Mouse (Mus musculus) heart, postnatal 25 days (tissue): ENCODE measurements around the gene Inka1. TPM values are rescaled to one million over a fixed set of nuclear protein-coding genes. Genes with fewer than 3 reads are reported as not detected.

ENCODE experiments used
- DNase-seq: peaks from one replicate; pipeline ENCODE4 v3.0.0; 2022; ENCODE audit warnings: low spot score
- intact Hi-C: fragments of 180-260 bp; cut with DNase I; formaldehyde crosslinking; loops from one replicate; pipeline ENCODE4 v1.15.1; 2025
- total RNA-seq, 2 experiments: library from RNA; stranded (reverse); gene quantifications; 2 replicates each; pipeline ENCODE4 v1.2.3; 2021

Inka1 gene
- total RNA-seq, 2 experiments from 2014 or later = 9.9 to 11.1 TPM

DNA sequence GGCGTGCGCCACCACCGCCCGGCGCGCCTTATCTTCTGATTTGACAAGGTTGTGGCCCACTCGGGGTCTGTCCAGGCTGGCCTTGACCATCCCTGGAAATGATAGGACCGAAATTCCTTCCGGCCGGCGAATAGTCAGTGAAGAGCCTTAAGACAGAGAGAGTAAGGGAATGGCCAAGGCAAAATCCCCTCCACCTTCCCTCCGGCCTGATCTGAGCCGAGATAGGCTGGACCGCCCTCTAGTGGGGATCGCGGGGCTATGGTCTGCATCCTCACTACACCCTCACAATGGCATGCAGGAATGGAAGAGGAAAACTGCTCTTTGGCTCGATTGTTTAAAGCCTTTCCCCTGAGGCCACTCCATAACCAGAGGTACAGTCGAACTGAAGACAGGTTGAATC, 697 bp upstream of the Inka1 start:
- DNase-seq = peak; percentile 67
- intact Hi-C loops = loop anchor here (1.0 kb wide), 1 partner anchor 23 kb away; no protein-coding TSS in a partner anchor

DNA sequence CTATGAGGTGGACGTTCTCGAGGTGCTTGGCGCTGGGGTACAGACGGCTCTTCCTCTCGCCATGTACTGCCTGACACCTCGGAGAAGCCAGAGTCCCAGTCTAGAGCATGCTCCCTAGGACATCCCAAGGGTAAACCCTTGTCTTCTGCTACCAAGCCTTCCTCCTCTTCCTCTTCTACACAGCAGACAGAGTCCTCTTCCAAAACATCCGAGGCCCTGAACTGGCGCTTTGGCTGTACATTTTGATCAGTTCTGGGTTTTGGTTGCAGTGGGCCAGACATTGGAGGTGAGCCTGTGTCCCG, 974 bp downstream of the Inka1 start:
- no peak for DNase-seq
- intact Hi-C loops = no loop called here

DNA sequence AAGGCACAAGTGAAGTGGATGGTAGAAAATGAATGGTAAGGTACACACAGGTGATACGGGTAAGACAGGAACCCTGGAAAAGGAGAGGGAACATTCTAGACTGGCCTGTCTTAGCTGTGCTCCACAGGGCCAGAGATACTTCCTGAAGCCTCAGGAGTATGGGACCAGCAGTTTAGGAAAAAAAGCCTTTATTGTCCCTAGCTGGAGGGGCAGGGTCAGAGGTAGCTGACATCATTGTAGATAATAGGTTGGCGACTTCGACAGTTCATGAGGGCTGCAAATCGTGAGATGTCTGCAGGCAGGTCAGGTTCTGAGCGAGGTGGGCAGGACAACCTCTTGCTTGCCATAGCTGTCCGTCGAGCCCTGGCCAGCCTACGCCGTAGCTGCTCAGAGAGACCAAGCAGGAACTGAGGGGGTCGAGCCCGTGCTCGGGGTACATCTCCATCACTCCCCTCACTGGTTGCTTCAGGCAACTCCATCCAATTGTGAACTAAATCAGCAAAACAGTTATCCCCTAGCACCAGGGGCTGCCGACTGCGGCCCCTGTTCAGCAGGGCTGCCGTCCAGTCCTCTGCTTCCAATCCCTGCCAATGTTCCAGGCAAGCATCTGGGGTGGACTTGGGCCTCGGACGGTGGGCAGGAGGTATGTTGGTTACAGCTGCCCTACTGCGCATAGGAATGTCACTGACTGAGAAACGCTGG, 1.5 kb downstream of the Inka1 start:
- intact Hi-C loops = no loop called here
- DNase-seq = no peak

DNA sequence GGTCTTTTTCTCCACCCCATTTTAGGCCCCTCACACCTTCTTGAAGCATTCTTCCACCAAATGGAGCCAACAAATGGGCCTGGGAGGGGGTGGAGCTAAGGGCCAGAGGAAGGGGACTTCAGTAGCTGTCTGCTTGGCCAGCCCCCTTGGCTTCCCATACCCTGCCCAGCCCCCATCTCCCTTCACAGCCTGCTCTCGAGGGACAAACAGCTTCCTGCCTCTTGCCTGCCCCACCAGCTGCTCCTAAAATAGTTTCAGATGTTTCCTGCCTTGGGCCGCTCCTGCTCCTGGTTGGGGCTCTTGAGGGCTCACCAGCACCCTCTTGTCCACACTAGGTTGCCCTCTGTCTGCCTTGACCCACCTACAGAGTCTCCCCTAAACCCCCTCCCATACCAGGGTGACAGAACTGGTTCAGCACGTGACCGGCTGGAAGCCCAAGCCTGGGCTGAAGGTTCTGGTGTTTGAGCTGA, 2.2 kb downstream of the Inka1 start:
- DNase-seq = peak; percentile 90
- intact Hi-C loops = no loop called here

DNA sequence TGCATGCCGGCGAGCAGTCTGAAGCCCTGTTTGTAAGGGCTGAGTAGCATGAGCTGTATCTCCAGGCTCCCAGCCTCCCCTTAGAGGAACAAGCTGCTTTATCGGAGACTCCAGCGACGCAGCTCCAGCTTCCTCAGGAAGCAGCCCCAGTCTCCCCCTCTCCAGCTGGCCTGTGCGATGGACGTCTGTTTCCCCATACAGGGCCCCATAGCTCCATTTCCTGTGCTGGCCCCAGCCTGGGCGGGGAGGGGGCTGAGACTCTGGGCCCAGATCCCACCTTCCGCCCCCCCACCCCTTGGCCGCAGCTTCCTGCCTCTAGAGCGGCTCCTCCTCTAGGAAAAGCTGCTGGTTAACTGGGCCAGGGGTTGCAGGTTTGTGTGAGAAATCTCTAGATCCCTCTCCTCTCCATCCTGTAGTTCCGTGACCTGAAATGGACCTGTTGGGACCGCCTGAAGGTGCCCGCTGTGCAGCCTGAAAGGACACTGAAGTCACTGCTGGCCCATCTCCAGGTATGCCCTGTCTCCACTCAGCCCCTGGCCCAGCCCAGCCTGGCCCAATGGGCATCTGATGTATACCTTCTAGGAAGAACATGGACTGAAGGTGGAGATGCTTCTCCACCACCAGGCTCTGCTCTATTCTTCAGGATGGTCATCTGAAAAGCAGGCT, 2.9 kb downstream of the Inka1 start, which contains the start of gene Gm20661:
TSS of gene Gm20661 (plus strand) at position 378 of the 666 bp plus-strand sequence.
- intact Hi-C loops = no loop called here
- DNase-seq = peak; percentile 83

DNA sequence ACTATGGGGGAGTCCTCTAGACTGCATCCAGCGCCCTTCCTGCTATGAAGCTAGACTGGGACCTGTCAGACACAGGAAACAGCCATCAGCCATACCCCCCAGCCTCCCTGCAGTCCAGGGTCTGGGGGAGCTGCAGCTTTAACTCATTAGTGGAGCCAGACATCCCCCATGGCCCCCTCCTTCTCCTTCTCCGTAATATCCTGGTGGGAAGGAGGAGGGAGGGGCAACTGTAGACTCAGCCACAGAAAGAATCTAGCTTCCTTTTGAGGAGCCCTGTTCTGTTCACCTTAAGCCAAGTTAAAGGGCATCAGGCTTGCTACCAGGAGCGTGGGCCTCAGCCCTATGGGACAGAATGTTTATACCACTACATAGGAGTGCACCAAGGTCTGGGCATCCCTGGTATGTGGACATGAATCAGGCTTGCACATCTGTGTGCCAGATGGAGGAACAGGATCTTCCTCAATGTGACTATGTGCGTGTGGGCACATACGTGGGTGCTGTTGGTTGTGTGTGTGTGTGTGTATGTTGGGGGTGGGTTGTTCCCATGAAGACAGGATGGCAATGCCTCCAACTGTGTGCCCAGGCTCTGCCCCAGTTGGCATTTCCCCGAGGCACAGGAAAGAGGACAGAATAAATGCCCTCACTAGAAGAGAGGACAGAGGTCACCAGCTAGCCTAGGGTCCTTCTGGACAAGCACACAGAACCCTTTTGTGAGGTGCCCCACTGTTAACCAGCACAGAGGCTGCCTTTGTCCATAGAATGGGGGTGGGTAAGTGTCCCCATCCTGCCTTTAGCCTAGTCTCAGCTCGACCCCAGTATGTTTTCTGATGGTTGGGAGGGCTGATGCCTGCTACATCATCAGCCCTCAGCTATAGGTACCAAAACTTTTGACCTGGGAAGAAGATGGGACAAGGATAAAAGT, 3.7 kb downstream of the Inka1 start:
- intact Hi-C loops = no loop called here
- no peak for DNase-seq

DNA sequence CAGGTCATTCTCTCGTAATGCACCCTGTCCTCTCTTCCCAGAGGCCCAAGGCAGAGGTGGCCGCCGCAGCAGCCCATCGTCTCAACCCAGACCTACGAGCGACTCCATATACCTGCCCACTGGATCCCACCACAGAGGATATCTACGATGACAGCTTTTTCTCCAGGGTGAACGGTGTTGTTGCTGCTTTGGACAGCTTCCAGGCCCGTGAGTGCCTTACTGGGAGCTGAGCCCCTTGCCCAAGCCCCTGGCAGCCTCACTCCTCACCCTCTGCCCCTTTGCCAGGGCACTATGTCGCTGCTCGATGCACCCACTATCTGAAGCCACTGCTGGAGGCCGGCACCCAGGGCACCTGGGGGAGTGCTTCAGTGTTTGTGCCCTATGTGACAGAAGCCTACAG, 6.9 kb downstream of the Inka1 start:
- intact Hi-C loops = no loop called here
- DNase-seq = no peak

DNA sequence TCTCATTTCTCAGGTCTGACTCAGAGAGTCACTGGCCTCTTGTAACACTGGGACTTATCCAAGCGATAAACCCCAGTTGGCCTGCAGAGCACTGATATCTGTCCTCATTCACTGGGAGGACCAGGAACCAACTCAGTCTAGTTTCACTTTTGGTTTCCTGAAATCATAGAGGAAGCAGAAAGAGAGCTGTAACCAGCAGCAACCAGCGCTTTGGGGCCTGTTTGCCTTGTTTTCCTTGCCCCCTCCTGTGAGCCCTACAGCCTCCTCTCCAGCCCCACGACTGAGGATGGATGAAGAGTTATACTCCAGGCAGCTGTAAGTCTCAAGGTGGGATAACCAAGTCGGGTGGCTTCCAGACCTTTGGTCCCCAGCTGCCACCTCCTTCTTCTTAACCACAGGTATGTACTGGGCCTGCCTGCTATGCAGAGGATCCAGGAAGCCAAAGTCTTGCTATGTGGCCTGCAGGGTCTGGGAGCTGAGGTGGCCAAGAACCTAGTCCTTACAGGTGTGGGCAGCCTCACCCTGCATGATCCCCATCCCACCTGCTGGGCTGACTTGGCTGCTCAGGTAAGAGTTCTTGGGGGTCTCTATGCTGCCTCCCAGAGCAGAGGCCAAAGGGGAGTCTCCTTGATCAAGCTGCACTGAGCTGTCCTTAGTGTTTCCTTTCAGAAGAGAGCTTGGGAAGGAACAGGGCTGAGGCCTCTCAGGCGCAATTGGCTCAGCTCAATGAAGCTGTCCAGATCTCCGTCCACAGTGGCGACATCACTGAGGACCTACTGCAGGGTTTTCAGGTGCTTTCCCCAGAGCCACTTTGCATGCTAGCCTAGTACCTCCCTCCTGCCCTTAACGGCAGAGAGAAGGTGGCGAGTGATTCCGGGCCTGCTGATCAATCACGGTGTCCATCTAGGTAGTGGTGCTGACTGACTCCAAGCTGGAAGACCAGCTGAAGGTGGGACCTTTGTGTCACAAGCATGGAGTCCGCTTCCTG, 10.0 kb downstream of the Inka1 start, which contains the start of gene Uba7:
TSS of gene Uba7 (plus strand) at position 107 of the 988 bp plus-strand sequence.
- DNase-seq = no peak
- intact Hi-C loops = no loop called here

DNA sequence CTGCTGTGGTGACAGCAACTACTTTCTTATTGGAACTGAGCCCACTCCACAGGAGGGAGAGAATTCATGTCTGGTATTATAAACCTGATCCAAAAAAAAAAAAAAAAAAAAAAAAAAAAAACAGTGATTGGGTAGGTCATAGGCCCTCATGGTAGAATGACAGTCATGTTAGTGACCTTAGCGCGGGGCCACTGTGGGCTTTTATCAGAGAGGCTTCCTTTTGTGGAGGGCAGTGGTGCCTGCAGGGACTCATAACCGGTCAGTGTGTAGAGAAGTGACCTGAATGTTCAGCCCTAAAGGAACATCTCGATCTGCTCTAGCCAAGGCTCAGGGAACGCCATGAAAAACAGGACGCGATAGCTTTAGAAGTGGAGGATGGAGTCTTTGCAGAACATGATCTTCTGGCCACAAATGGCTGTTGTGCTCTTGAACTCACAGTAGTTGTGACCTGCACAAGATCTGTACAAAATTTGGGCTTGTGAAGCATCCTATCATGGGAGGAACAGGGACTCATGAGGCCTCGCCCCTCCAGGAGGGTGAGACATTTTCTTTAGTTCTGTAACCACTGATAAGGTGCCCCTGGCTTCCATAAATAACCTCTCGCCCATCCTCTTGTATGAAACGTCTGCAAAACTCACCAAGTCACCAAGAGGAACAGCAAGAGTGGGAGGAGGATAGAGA, 11.0 kb downstream of the Inka1 start:
- intact Hi-C loops = no loop called here
- no peak for DNase-seq

DNA sequence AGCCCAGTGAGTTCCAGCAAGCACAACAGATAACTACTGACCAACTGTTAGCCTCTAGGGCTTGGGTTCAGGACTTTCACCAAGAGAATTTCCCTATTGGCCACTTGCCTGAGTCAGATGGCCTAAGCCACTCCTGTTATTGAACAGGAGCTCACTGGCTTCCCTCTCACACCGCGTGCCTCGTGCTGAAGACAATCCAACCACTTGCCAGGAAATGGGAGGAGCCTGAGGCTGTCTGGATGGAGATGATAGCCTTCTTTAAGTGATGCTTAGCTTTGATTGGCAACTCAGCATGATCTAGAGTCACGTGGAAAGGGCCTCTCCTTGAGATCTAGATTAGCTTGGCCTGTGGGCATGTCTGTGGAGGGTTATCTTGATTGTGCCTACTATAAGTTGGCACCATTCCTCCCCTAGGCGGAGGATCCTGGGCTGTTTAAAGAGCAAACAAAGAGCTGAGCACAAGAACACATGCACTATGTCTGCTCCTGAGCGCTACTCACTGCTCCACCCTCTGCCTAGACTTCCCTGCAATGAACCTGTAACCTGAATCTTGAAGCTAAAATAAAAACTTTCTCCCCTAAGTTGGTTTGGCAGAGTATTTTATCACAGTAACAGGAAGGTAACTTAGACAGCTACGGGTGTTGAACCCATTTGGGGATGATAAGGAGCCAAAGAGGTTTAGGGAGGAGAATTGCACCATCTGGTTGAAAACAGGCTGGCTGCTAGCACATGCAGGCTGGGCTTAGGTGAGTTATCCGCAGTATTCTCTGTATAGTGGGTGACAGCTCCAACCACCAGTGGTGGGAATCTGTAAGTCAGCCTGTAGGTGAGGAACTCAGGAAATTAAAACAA, 13.8 kb downstream of the Inka1 start:
- intact Hi-C loops = no loop called here
- no peak for DNase-seq

DNA sequence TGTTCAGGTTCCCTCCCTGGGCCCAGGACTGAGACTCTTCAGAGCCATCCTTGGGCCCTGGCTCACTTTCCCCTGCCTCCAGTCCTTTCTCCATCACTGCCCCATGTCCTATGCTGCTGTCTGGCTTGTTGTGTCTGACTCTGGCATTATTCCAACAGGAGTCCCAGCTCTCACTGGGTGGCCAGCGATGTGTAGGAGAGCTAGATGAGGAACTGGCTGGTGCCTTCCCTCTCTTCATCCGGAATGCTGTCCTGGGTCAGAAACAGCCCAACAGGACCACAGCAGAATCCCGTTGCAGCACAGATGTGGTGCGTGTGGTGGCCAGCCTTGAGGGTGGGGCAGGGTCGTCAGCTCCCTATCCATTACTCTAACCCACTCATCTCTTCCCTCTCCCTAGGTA, 15.4 kb downstream of the Inka1 start:
- intact Hi-C loops = no loop called here
- DNase-seq = no peak

DNA sequence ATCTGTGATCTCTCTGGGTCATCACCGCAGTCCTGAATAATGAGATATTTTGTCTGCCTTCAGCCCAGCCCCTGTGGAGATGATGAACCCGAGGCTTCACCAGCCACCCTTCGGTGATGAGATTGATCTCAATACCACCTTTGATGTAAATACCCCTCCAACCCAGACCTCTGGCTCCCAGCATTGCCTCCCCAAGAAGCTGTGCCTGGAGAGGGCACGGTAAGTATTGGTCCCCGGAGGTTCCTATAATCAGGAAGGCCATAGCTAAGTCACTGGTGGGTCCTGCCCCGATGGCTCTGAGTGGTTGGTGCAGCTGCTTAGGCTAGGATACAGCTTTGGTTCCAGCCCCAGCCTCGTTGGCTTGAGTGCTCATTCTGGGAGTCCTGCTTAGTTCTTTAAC, 17.1 kb downstream of the Inka1 start:
- intact Hi-C loops = no loop called here

DNA sequence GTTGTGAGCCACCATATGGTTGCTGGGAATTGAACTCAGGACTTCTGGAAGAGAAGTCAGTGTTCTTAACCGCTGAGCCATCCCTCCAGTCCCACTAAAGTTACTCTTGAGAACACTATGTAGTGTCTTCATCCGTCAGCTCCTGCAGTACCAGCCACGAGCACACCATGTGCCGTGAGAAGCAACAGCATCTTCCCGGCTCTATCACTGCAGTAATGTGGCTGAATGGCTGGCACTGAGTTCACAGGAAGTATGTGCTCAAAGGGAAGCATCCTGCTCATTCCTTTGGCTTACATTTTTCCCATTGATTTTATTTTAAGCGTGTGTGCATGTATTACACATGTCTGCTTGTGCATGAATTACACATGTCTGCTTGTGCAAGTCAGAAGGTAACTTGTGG, 18.2 kb downstream of the Inka1 start:
- no peak for DNase-seq
- intact Hi-C loops = no loop called here

More for the DNA sequence above, 17.1 kb downstream of the Inka1 start:
- no peak for DNase-seq

DNA sequence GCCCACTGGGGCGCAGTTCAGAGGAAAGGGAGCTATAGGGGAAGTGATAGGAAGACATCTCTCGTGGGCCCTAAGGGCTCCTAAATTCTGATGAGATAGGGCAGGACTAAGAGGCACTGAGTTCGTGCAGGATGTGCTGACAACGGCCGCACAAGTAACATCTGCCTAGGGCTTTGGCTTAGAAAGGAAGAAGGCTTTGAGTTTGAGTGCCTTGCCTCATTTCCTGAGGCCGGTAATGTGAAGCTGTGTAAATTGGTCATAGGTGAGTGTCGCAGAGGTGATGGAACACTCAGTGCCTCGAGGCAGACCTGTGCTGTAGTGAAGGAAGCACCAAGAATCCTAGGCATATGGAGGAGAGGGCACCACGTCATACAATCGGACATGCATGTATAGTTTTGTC, 19.0 kb downstream of the Inka1 start:
- intact Hi-C loops = no loop called here

DNA sequence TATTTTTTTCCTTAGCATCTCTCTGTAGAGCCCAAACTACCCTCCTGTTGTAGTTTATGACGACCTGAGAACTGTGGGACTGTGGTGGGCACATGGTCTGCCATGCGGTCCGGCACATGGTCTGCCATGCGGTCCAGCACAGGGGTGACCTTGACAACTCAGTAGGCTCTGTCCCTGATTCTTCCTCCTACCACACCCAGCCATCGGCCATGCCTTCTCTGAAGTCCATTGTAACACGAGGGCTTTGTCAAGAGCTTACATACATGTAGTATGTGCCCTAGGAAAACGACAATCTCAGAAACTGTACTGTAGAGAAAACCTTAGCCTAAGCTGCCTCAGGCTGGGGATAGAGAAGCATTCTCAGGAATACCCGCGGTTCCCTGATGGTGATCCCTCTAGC, 21.0 kb downstream of the Inka1 start:
- DNase-seq = no peak
- intact Hi-C loops = loop anchor here (2.0 kb wide), 1 partner anchor 100 kb away; no protein-coding TSS in a partner anchor

More for the DNA sequence above, 19.0 kb downstream of the Inka1 start:
- DNase-seq = no peak

DNA sequence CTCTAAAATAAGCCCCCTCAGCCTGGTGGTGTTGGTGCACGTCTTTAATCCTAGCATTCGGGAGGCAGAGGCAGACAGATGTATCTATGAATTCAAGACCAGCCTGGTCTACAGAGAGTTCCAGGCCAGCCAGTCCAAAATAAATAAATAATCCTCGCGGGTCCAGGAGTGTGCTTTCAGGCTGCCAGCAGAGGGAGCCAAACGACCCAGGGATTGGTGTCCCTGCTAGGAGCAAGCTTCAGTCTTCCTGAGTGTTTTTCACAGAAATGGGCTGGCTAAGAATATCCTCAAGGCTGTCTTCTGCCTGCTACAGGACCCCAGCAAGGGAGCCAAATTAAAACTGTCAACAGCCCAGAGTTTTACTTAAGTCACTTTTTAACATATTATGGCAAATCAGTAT, 22.0 kb downstream of the Inka1 start:
- intact Hi-C loops = loop anchor here (1.0 to 2.0 kb wide), 4 partner anchors 23 to 101 kb away; no protein-coding TSS in a partner anchor
- peak; percentile 51 for DNase-seq

DNA sequence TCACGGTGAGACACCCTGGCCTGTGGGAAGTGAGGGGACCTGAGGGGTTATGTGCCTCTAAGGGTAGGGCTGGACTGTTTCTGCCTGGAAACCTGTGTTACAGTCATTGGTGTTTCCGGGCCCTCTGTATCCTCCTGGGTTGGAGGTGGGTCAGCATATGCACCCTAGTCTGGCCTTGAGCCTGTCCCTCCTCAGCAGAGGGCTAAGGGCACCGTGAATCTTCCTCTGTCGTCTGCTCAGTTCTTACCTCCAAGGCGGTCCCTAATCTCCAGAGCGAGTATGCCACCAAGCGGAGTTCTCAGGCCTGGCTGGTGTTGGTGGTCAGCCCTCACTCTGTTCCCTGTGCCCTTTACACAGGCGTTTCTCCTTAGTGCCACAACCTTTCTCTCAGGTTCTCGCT, 22.8 kb downstream of the Inka1 start:
- intact Hi-C loops = loop anchor here (1.0 to 2.0 kb wide), 3 partner anchors 23 to 89 kb away; no protein-coding TSS in a partner anchor
- DNase-seq = no peak

DNA sequence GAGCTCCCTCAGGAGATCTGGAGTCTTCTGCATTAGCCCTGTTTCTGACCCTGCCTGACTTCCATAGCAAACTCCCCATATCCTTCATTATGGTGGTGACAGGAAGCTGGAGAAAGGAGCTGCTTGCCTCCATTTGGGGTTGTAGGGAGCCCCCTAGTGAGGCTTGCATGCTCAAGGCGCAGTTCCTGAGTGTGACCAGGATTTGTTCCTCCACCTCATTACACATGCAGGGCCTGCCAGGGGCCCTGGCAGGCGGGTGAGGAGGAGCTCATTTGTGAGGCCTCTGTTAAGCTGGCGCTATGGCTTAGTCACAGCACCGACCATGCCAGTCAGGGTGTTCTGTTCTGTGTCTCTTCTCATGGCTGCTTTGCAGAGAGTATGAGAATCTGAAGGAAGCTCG, 23.8 kb downstream of the Inka1 start:
- no peak for DNase-seq
- intact Hi-C loops = loop anchor here (2.0 kb wide), 1 partner anchor 57 kb away; no protein-coding TSS in a partner anchor
